Mouse (Mus musculus) left cerebral cortex, adult 11 months (tissue): ENCODE measurements at regions not wholly inside any gene's neighbourhood (a gene's known extent, or its start where the extent isn't known, plus 50 kb on each side); places are given as distances from the start of the nearest gene placed in this dataset.
"Not testable (repeated sequence)": the region's sequence is repeated elsewhere in the genome, so short reads cannot be mapped to it uniquely, and the experiment has no call there.

Experiments used
- DNase-seq: peaks from one replicate; pipeline ENCODE4 v3.0.0; 2022; ENCODE audit warnings: low spot score

GRCm38 (mm10) chr12:77088452-77088851 lies 126.5 kb upstream of the Max start:
- DNase-seq, result no peak

GRCm38 (mm10) chr12:77086931-77087330 lies 124.9 kb upstream of the Max start:
- not testable (repeated sequence) for DNase-seq

- no peak for DNase-seq
Measured at GRCm38 (mm10) chr12:77085894-77086293, 123.9 kb upstream of the Max start.

GRCm38 (mm10) chr12:77085244-77085643 lies 123.2 kb upstream of the Max start:
- DNase-seq, result no peak

GRCm38 (mm10) chr12:77084744-77085143 lies 122.7 kb upstream of the Max start:
- no peak for DNase-seq

GRCm38 (mm10) chr12:77084343-77084742 lies 122.3 kb upstream of the Max start:
- no peak for DNase-seq

GRCm38 (mm10) chr12:77083760-77084159 lies 121.8 kb upstream of the Max start:
- no peak for DNase-seq

GRCm38 (mm10) chr12:77081774-77082173 lies 119.8 kb upstream of the Max start:
- no peak for DNase-seq

- DNase-seq, result no peak
Measured at GRCm38 (mm10) chr12:77079481-77079880, 117.5 kb upstream of the Max start.

GRCm38 (mm10) chr12:77076678-77077077 lies 114.7 kb upstream of the Max start:
- DNase-seq, result no peak

- DNase-seq, result no peak
Measured at GRCm38 (mm10) chr12:77074602-77075001, 112.6 kb upstream of the Max start.

- no peak for DNase-seq
Measured at GRCm38 (mm10) chr12:77071700-77072099, 109.7 kb upstream of the Max start.

- DNase-seq, result no peak
Measured at GRCm38 (mm10) chr12:77067938-77068337, 105.9 kb upstream of the Max start.

GRCm38 (mm10) chr12:77067115-77067514 lies 105.1 kb upstream of the Max start:
- DNase-seq, result no peak

- DNase-seq, result no peak
Measured at GRCm38 (mm10) chr12:77065645-77066512, 103.9 kb upstream of the Max start.

GRCm38 (mm10) chr12:77064048-77064447 lies 102.0 kb upstream of the Max start:
- DNase-seq, result no peak

GRCm38 (mm10) chr12:77061562-77061847 lies 99.5 kb upstream of the Max start:
- DNase-seq, result no peak

GRCm38 (mm10) chr12:77060766-77061561 lies 99.0 kb upstream of the Max start:
- DNase-seq, result no peak

GRCm38 (mm10) chr12:77060060-77060695 lies 98.2 kb upstream of the Max start:
- DNase-seq, result no peak

- no peak for DNase-seq
Measured at GRCm38 (mm10) chr12:77059679-77060059, 97.7 kb upstream of the Max start.

- DNase-seq, result no peak
Measured at GRCm38 (mm10) chr12:77058596-77059190, 96.7 kb upstream of the Max start.

GRCm38 (mm10) chr12:77056748-77057370 lies 94.9 kb upstream of the Max start:
- DNase-seq, result no peak
